Mouse (Mus musculus) lung, postnatal 0 days (tissue): ENCODE measurements around the gene Blnk.

Source experiments
- CTCF ChIP-seq: IDR thresholded peaks from 2 replicates; pipeline ENCODE4 v1.5.1; 2016; ENCODE audit warnings: antibody characterized with exemption, mild to moderate bottlenecking
- EP300 ChIP-seq: IDR thresholded peaks from 2 replicates; pipeline ENCODE4 v1.6.1; 2016; ENCODE audit warnings: antibody characterized with exemption, mild to moderate bottlenecking, control low read depth

GRCm38 (mm10) chr19:41022244-41022643 lies 27.9 kb upstream of the Blnk start:
- TF ChIP-seq CTCF (no peak), EP300 (no peak)
